Mouse (Mus musculus): Measurements from ENCODE around the gene Glrp1.

GRCm38 (mm10) chr1:88502822-88503221, 7.0 kb downstream of the Glrp1 start:
- TF ChIP-seq E2F4 (IDR thresholded peaks at IDR 0.05; ENCODE audit: insufficient read depth) (no peak), MYOD1 (IDR thresholded peaks at IDR 0.05; ENCODE audit: control insufficient read depth in 1 of 3, insufficient read length in 2 of 3, low read depth in 2 of 3) (no peak), POLR2A (IDR thresholded peaks at IDR 0.05; ENCODE audit: insufficient read length, low read depth) (no peak), CEBPB (IDR thresholded peaks at IDR 0.05; ENCODE audit: insufficient read depth, poor library complexity, severe bottlenecking) (no peak), TCF12 (IDR thresholded peaks at IDR 0.05; ENCODE audit: insufficient read depth, poor library complexity, severe bottlenecking) (no peak), USF1 (IDR thresholded peaks at IDR 0.05; ENCODE audit: low read depth) (no peak)
